Mouse (Mus musculus) limb, embryonic 14.5 days (tissue): ENCODE data around the gene Rassf9. TPM values are rescaled to one million over a fixed set of nuclear protein-coding genes. Genes with fewer than 3 reads are reported as not detected.

Experiments
- ATAC-seq: fragments of 200-750 bp; cut with Nextera tagmentation; 2 replicates; pipeline ENCODE4 v1.8.0; 2017; ENCODE audit warnings: low read depth, moderate number of reproducible peaks, moderate TSS enrichment; ENCODE audit not compliant: low FRiP score
- DNase-seq: peaks from one replicate; pipeline ENCODE4 v3.0.0-alpha.2; 2015; ENCODE audit warnings: low spot score
- H3K27ac ChIP-seq: fragments of 300-500 bp; sonication (generic); replicated peaks from 2 replicates; pipeline ENCODE4 v1.5.1; 2014; ENCODE audit warnings: low read depth, mild to moderate bottlenecking, low read length, moderate library complexity, mixed read lengths
- H3K27me3 ChIP-seq: fragments of 300-500 bp; sonication (generic); 2 replicates; pipeline ENCODE4 v1.6.1; 2014; ENCODE audit warnings: low read length, mixed read lengths; ENCODE audit not compliant: control insufficient read depth, insufficient read depth
- H3K36me3 ChIP-seq: fragments of 300-500 bp; sonication (generic); 2 replicates; pipeline ENCODE4 v1.6.1; 2014; ENCODE audit warnings: mild to moderate bottlenecking, low read length, moderate library complexity, mixed read lengths; ENCODE audit not compliant: control insufficient read depth, insufficient read depth
- H3K4me1 ChIP-seq: fragments of 300-500 bp; sonication (generic); 2 replicates; pipeline ENCODE4 v1.6.1; 2014; ENCODE audit warnings: antibody characterized with exemption, low read length, mixed read lengths; ENCODE audit not compliant: control insufficient read depth, insufficient read depth
- H3K4me2 ChIP-seq: fragments of 300-500 bp; sonication (generic); replicated peaks from 2 replicates; pipeline ENCODE4 v1.6.1; 2014; ENCODE audit warnings: low read depth, mild to moderate bottlenecking, low read length, moderate library complexity; ENCODE audit not compliant: severe bottlenecking
- H3K4me3 ChIP-seq: fragments of 300-500 bp; sonication (generic); replicated peaks from 2 replicates; pipeline ENCODE4 v1.5.1; 2014; ENCODE audit warnings: low read length
- H3K9ac ChIP-seq: fragments of 300-500 bp; sonication (generic); 2 replicates; pipeline ENCODE4 v1.6.1; 2014; ENCODE audit warnings: mild to moderate bottlenecking, low read depth, low read length, moderate library complexity; ENCODE audit not compliant: severe bottlenecking
- H3K9me3 ChIP-seq: fragments of 300-500 bp; sonication (generic); 2 replicates; pipeline ENCODE4 v1.6.1; 2016; ENCODE audit warnings: low read length; ENCODE audit not compliant: control insufficient read depth
- POLR2A ChIP-seq: fragments of 200-500 bp; IDR thresholded peaks from 2 replicates; pipeline ENCODE4 v1.8.0; 2012; ENCODE audit warnings: inconsistent platforms, mild to moderate bottlenecking, moderate library complexity, borderline replicate concordance; ENCODE audit not compliant: insufficient read depth, insufficient read length; ENCODE audit errors: extremely low read depth
- WGBS: fragments of 180-500 bp; shearing (Covaris S2); extraction: QIAGEN DNeasy Blood & Tissue Kit; methylation state at CpG from one replicate; pipeline ENCODE4 v1.1.7; 2014; 5-methylcytosine and 5-hydroxymethylcytosine counted together
- polyA plus RNA-seq, 2 experiments: library from polyadenylated mRNA; depleted of rRNA in 1 of 2; stranded (reverse) in 1 of 2; unstranded in 1 of 2; fragments of >200 nt; fragmentation: Nextera tagmentation in 1 of 2; extraction: Ambion mirVana in 1 of 2; gene quantifications; 2 replicates each; pipeline versions ENCODE4 v1.2.1 to v1.2.3; 2012 to 2014

The Rassf9 gene
- 1.7 and 3.1 TPM in 2 replicates for polyA plus RNA-seq (2012; rRNA removed)
- polyA plus RNA-seq (2014; fragmentation: Nextera tagmentation; extraction: Ambion mirVana), result 4.3 and 5.3 TPM in 2 replicates

- peak within 1 kb of the TSS; percentile 28 for H3K4me3 ChIP-seq
- no peak for TF ChIP-seq POLR2A
- DNase-seq (peak; percentile 51), ATAC-seq (peak; percentile 88)
- no peaks in the 10 kb centered on the region for H3K9me3 ChIP-seq
- no peaks in the 10 kb centered on the region for H3K36me3 ChIP-seq
- H3K4me2 ChIP-seq, result peak within 1 kb of the TSS; percentile 41
- H3K4me1 ChIP-seq, result peaks cover 18% of the 10 kb centered on the region
- no peaks in the 10 kb centered on the region for H3K27me3 ChIP-seq
- WGBS, result 3% methylated on average over 5 of the region's 5 CpGs
- peak within 1 kb of the TSS; percentile 49 for H3K9ac ChIP-seq
- peak within 1 kb of the TSS; percentile 70 for H3K27ac ChIP-seq
Measured at GRCm38 (mm10) chr10:102511807-102512461, at the start of gene Rassf9. Gene Rassf9 (plus strand): TSS chr10:102512222.

- no peak overlapping the region for H3K27ac ChIP-seq
- no peak overlapping the region for H3K9ac ChIP-seq
- no peak overlapping the region for H3K4me3 ChIP-seq
- H3K4me1 ChIP-seq, result no peaks in the 10 kb centered on the region
- no peaks in the 10 kb centered on the region for H3K36me3 ChIP-seq
- H3K4me2 ChIP-seq, result no peak overlapping the region
- DNase-seq (no peak), ATAC-seq (no peak)
- H3K9me3 ChIP-seq, result no peaks in the 10 kb centered on the region
- no peaks in the 10 kb centered on the region for H3K27me3 ChIP-seq
- no peak for TF ChIP-seq POLR2A
- 78% methylated on average over 2 of the region's 2 CpGs for WGBS
Measured at GRCm38 (mm10) chr10:102469412-102469811, 42.6 kb upstream of the Rassf9 start.

GRCm38 (mm10) chr10:102490386-102490785, 21.6 kb upstream of the Rassf9 start, which contains the start of gene Nts:
Gene Nts (minus strand): TSS chr10:102490486.
- Histone ChIP-seq H3K9ac (no peak within 1 kb of the TSS), H3K36me3 (no peaks in the 10 kb centered on the region), H3K27ac (no peak within 1 kb of the TSS), H3K4me2 (no peak within 1 kb of the TSS), H3K9me3 (no peaks in the 10 kb centered on the region), H3K4me3 (no peak within 1 kb of the TSS), H3K27me3 (no peaks in the 10 kb centered on the region), H3K4me1 (no peaks in the 10 kb centered on the region)
- ATAC-seq, result no peak
- no peak for TF ChIP-seq POLR2A
- WGBS, result 25% methylated on average over 3 of the region's 3 CpGs
- no peak for DNase-seq

GRCm38 (mm10) chr10:102491792-102492191, 20.2 kb upstream of the Rassf9 start:
- H3K4me3 ChIP-seq, result no peak overlapping the region
- no peaks in the 10 kb centered on the region for H3K27me3 ChIP-seq
- H3K27ac ChIP-seq, result no peak overlapping the region
- no peak overlapping the region for H3K9ac ChIP-seq
- no peaks in the 10 kb centered on the region for H3K36me3 ChIP-seq
- H3K4me1 ChIP-seq, result no peaks in the 10 kb centered on the region
- H3K9me3 ChIP-seq, result no peaks in the 10 kb centered on the region
- WGBS, result 10% methylated on average over 3 of the region's 3 CpGs
- ATAC-seq, result no peak
- H3K4me2 ChIP-seq, result no peak overlapping the region
- peak; percentile 68 for DNase-seq
- no peak for TF ChIP-seq POLR2A

- H3K27ac ChIP-seq, result no peak overlapping the region
- H3K4me1 ChIP-seq, result no peaks in the 10 kb centered on the region
- no peaks in the 10 kb centered on the region for H3K9me3 ChIP-seq
- WGBS, result 21% methylated on average over 4 of the region's 4 CpGs
- no peak overlapping the region for H3K4me3 ChIP-seq
- no peaks in the 10 kb centered on the region for H3K27me3 ChIP-seq
- no peak overlapping the region for H3K9ac ChIP-seq
- no peak for TF ChIP-seq POLR2A
- no peaks in the 10 kb centered on the region for H3K36me3 ChIP-seq
- ATAC-seq (peak; percentile 57; the same call in 1 of the 2 replicates), DNase-seq (peak; percentile 72)
- H3K4me2 ChIP-seq, result no peak overlapping the region
Measured at GRCm38 (mm10) chr10:102498754-102499153, 13.3 kb upstream of the Rassf9 start.
